Mouse (Mus musculus) stomach, embryonic 16.5 days (tissue): Measurements from ENCODE around the gene Adh5. TPM values are rescaled to one million over a fixed set of nuclear protein-coding genes. Genes with fewer than 3 reads are reported as not detected.
"Not testable (repeated sequence)": the region's sequence is repeated elsewhere in the genome, so short reads cannot be mapped to it uniquely, and the experiment has no call there.

ENCODE experiments used
- ATAC-seq: fragments of 200-750 bp; cut with Nextera tagmentation; 2 replicates; pipeline ENCODE4 v1.8.0; 2017; ENCODE audit warnings: moderate number of reproducible peaks, moderate TSS enrichment; ENCODE audit not compliant: insufficient read depth, low FRiP score
- H3K27ac ChIP-seq: fragments of 300-500 bp; sonication (generic); 2 replicates; pipeline ENCODE4 v1.5.1; 2014; ENCODE audit warnings: low read length
- H3K27me3 ChIP-seq: fragments of 300-500 bp; sonication (generic); 2 replicates; pipeline ENCODE4 v1.6.1; 2014; ENCODE audit warnings: low read length, control low read depth, mixed read lengths; ENCODE audit not compliant: control insufficient read depth, insufficient read depth
- H3K36me3 ChIP-seq: fragments of 300-500 bp; sonication (generic); 2 replicates; pipeline ENCODE4 v1.6.1; 2014; ENCODE audit warnings: low read length; ENCODE audit not compliant: control insufficient read depth, insufficient read depth
- H3K4me1 ChIP-seq: fragments of 300-500 bp; sonication (generic); 2 replicates; pipeline ENCODE4 v1.6.1; 2014; ENCODE audit warnings: low read length, control low read depth, mixed read lengths; ENCODE audit not compliant: control insufficient read depth, insufficient read depth
- H3K4me2 ChIP-seq: fragments of 300-500 bp; sonication (generic); 2 replicates; pipeline ENCODE4 v1.6.1; 2014; ENCODE audit warnings: low read depth, low read length, mixed read lengths
- H3K4me3 ChIP-seq: fragments of 300-500 bp; sonication (generic); replicated peaks from 2 replicates; pipeline ENCODE4 v1.5.1; 2014; ENCODE audit warnings: mild to moderate bottlenecking, low read length
- H3K9ac ChIP-seq: fragments of 300-500 bp; sonication (generic); 2 replicates; pipeline ENCODE4 v1.6.1; 2014; ENCODE audit warnings: low read length
- H3K9me3 ChIP-seq: fragments of 300-500 bp; sonication (generic); replicated peaks from 2 replicates; pipeline ENCODE4 v1.6.1; 2016; ENCODE audit warnings: low read length, control low read depth; ENCODE audit not compliant: control insufficient read depth
- whole genome bisulfite sequencing: fragments of 180-500 bp; shearing (Covaris S2); extraction: QIAGEN DNeasy Blood & Tissue Kit; methylation state at CpG from one replicate; pipeline ENCODE4 v1.1.7; 2014; 5-methylcytosine and 5-hydroxymethylcytosine counted together
- polyA plus RNA-seq: library from polyadenylated mRNA; unstranded; fragments of >200 nt; fragmentation: Nextera tagmentation; extraction: Ambion mirVana; gene quantifications from 2 replicates; pipeline ENCODE4 v1.2.1, GENCODE M21; 2015

The Adh5 gene
- polyA plus RNA-seq, 1 experiment from 2014 or later, result 178 TPM

- not testable (repeated sequence) for H3K4me1 ChIP-seq, H3K27ac ChIP-seq, H3K4me3 ChIP-seq, H3K4me2 ChIP-seq, H3K9ac ChIP-seq, H3K27me3 ChIP-seq, ATAC-seq, H3K9me3 ChIP-seq
- 90% methylated on average over 1 of the region's 1 CpGs for whole genome bisulfite sequencing
- H3K36me3 ChIP-seq, result peaks cover 34% of the 10 kb centered on the region
These were observed 23.8 kb downstream of the Adh5 start for GRCm38 (mm10) chr3:138466656-138467055.

DNA sequence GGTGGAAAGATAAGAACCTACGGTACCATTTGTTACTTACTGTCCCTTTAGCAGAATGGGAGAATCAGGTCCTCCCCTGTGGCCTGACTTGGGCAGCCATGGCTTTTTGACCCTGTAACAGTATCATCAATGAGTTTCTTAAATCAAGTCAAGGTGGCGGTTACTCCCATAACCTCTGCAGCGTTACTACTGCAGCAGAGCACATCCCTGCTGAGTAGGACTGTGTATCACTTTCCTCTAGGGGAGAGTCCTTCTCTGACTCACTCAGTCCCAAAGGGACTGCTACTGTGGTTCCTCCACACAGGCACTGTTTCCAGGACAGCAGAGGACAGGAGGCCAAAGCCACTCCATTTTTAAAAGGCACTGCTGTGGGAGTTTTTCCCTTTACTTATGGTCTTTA, 28.2 kb downstream of the Adh5 start:
- Histone ChIP-seq H3K4me2 (no peak overlapping the region), H3K27me3 (no peaks in the 10 kb centered on the region), H3K9me3 (no peaks in the 10 kb centered on the region), H3K27ac (no peak overlapping the region), H3K9ac (no peak overlapping the region), H3K4me3 (no peak overlapping the region), H3K36me3 (peaks cover 22% of the 10 kb centered on the region), H3K4me1 (no peaks in the 10 kb centered on the region)
- 93% methylated on average over 3 of the region's 3 CpGs for WGBS
- ATAC-seq, result no peak

DNA sequence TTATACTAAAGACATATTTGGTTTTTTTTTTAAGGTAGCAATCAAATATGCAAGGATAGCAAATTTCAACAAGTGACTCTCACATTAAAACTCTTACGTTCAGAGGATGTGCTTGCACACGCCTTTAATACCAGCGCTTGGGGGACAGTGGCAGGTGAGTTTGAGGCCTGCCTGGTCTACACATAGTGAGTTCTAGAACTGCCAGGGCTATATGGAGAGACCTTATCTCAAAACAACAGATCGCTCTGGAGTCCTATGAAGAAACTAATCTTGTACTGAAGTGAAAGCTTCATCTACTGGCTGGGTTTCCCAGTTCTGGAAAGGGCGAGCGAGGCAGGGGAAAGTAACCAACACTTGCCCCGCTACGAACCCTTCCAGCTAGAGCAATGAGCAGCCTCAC, 36.6 kb downstream of the Adh5 start:
- H3K4me3 ChIP-seq, result no peak overlapping the region
- no peak for ATAC-seq
- H3K4me2 ChIP-seq, result no peak overlapping the region
- no peak overlapping the region for H3K9ac ChIP-seq
- no peaks in the 10 kb centered on the region for H3K9me3 ChIP-seq
- peaks cover 4% of the 10 kb centered on the region for H3K4me1 ChIP-seq
- peaks cover 3% of the 10 kb centered on the region; the same call in 1 of the 2 replicates for H3K36me3 ChIP-seq
- no peak overlapping the region for H3K27ac ChIP-seq
- 94% methylated on average over 8 of the region's 8 CpGs for WGBS
- H3K27me3 ChIP-seq, result no peaks in the 10 kb centered on the region

DNA sequence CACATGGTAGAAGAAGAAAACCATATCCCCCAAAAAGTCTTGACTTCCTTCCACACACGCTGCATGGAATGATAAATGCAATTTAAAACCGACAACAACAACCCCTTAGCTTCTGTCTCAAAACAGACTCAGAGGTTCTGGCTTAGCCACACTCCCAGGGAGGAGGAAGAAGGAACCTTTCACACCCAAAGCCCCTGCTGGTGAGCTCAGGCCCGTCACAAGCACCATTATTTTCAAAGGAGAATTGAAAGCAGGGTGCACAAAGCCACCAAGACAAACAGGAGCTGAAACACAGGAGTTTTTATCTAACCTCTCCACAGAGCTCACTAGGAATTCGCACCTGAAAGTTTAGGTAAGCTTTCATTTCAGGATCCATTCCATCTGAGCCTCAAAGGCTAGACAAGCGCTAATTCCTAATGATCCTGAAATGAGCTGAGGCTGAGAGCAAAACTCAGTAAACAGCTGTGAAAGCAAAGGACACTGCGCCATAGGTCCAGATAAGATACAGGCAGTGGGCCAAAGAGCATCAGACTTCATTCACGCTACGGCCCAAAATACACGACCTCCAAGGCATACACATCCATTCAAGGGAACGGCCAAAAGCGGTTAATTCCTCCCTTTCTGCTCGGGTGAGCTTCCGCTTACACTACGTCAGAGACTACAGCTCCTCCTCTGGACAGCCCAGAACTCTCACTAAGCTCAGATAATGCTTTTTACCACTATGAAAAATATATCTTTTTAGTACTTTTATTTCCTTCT, 38.8 kb downstream of the Adh5 start:
- H3K4me2 ChIP-seq, result no peak overlapping the region
- no peak for ATAC-seq
- H3K4me3 ChIP-seq, result no peak overlapping the region
- WGBS, result 56% methylated on average over 14 of the region's 14 CpGs
- H3K36me3 ChIP-seq, result peaks cover 8% of the 10 kb centered on the region; the same call in 1 of the 2 replicates
- no peak overlapping the region for H3K9ac ChIP-seq
- H3K4me1 ChIP-seq, result peaks cover 4% of the 10 kb centered on the region
- H3K27ac ChIP-seq, result peak overlapping the region; percentile 29; the same call in 1 of the 2 replicates
- no peaks in the 10 kb centered on the region for H3K27me3 ChIP-seq
- no peaks in the 10 kb centered on the region for H3K9me3 ChIP-seq

- no peak overlapping the region for H3K4me3 ChIP-seq
- ATAC-seq, result no peak
- no peak overlapping the region for H3K9ac ChIP-seq
- WGBS, result 46% methylated on average over 2 of the region's 2 CpGs
- no peaks in the 10 kb centered on the region for H3K9me3 ChIP-seq
- peaks cover 11% of the 10 kb centered on the region for H3K4me1 ChIP-seq
- peak overlapping the region; percentile 31; the same call in 1 of the 2 replicates for H3K27ac ChIP-seq
- peaks cover 8% of the 10 kb centered on the region; the same call in 1 of the 2 replicates for H3K36me3 ChIP-seq
- no peak overlapping the region for H3K4me2 ChIP-seq
- no peaks in the 10 kb centered on the region for H3K27me3 ChIP-seq
These were observed 40.3 kb downstream of the Adh5 start for GRCm38 (mm10) chr3:138483240-138483639.

GRCm38 (mm10) chr3:138488584-138489326, 45.9 kb downstream of the Adh5 start:
- under 1% methylated on average over 60 of the region's 61 CpGs for WGBS

DNA sequence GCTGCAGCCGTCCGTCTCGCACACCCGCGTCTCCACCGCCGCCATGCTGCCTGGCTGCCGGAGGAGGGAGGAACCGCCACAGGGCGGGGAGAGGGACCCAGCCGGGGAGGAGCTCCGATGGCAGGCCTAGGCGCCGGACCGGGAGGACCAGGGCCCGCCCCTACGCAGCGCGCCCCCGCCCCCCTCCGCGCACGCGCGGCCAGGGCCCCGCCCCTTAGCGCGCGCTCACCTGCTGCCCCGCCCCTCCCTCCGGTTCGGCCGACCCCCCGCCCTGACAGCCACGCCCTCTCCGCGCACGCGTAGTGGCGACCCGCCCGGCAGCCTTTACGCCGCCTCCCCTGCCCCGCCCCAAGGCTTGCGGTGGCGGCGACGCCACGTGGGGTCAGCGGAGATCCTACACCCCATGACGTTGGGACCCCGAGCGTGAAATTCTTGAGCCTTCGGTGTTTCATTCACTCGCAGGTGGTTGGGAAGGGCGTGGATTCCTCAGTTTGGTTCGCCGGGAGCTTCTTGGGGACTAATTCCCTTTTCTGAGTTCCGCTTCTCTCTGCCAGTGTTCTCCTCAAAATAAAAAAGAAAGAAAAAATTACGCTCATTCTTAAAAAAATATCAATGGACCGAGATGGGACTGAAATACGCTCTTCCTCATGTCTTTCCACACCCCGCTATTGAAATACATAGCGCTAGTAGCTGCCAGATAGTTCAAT, 46.6 kb downstream of the Adh5 start, which contains the start of gene Metap1:
TSS of gene Metap1 (minus strand) at position 189 of the 707 bp plus-strand sequence.
- H3K4me1 ChIP-seq, result peaks cover 10% of the 10 kb centered on the region; the same call in 1 of the 2 replicates
- no peaks in the 10 kb centered on the region for H3K27me3 ChIP-seq
- H3K4me3 ChIP-seq, result peak within 1 kb of the TSS; percentile 71
- H3K27ac ChIP-seq, result peak within 1 kb of the TSS; percentile 76
- WGBS, result 1% methylated on average over 55 of the region's 65 CpGs
- peak within 1 kb of the TSS; percentile 81 for H3K4me2 ChIP-seq
- H3K9ac ChIP-seq, result peak within 1 kb of the TSS; percentile 88
- no peaks in the 10 kb centered on the region for H3K9me3 ChIP-seq
- ATAC-seq, result peak; percentile 99
- H3K36me3 ChIP-seq, result peaks cover 6% of the 10 kb centered on the region; the same call in 1 of the 2 replicates

More at GRCm38 (mm10) chr3:138488584-138489326, 45.9 kb downstream of the Adh5 start:
- peak overlapping the region; percentile 88 for H3K9ac ChIP-seq
- peak overlapping the region; percentile 71 for H3K4me3 ChIP-seq
- peak; percentile 71 for ATAC-seq
- peak overlapping the region; percentile 81 for H3K4me2 ChIP-seq
- no peaks in the 10 kb centered on the region for H3K9me3 ChIP-seq
- H3K4me1 ChIP-seq, result peaks cover 10% of the 10 kb centered on the region; the same call in 1 of the 2 replicates
- peaks cover 6% of the 10 kb centered on the region; the same call in 1 of the 2 replicates for H3K36me3 ChIP-seq
- peak overlapping the region; percentile 76 for H3K27ac ChIP-seq
- no peaks in the 10 kb centered on the region for H3K27me3 ChIP-seq

DNA sequence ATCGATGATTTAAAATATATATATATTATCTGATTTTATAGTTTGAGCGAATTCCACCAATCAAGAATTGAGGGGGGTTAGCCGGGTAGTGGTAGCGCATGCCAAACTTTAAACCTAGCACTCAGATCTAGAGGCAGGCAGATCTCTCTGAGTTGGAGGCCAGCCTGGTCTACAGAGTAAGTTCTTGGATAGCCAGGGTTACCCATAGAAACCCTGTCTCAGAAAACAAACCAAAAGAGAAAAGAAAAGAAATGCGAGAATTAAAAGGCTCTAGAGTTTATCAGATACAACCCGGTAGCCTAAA, 47.1 kb downstream of the Adh5 start:
- Histone ChIP-seq H3K9me3 (no peaks in the 10 kb centered on the region), H3K4me3 (peak overlapping the region; percentile 71), H3K27me3 (no peaks in the 10 kb centered on the region), H3K36me3 (peaks cover 6% of the 10 kb centered on the region; the same call in 1 of the 2 replicates), H3K27ac (peak overlapping the region; percentile 35; the same call in 1 of the 2 replicates), H3K4me1 (peaks cover 10% of the 10 kb centered on the region; the same call in 1 of the 2 replicates), H3K9ac (peak overlapping the region; percentile 74), H3K4me2 (peak overlapping the region; percentile 60)
- no peak for ATAC-seq
- 18% methylated on average over 6 of the region's 6 CpGs for WGBS
